Mouse (Mus musculus) cortical plate, adult 2 months (tissue): Measurements from ENCODE around the gene Plekhh2.

Experiments used
- CTCF ChIP-seq: fragments of 200-500 bp; IDR thresholded peaks from 2 replicates; pipeline ENCODE4 v1.5.1; 2011; ENCODE audit warnings: mild to moderate bottlenecking, control low read depth, low read length; ENCODE audit not compliant: insufficient read depth; ENCODE audit errors: extremely low read depth
- POLR2A ChIP-seq: fragments of 200-500 bp; IDR thresholded peaks from 2 replicates; pipeline ENCODE4 v1.6.1; 2011; ENCODE audit warnings: mild to moderate bottlenecking, low read length, control low read depth; ENCODE audit not compliant: insufficient read depth; ENCODE audit errors: extremely low read depth

DNA sequence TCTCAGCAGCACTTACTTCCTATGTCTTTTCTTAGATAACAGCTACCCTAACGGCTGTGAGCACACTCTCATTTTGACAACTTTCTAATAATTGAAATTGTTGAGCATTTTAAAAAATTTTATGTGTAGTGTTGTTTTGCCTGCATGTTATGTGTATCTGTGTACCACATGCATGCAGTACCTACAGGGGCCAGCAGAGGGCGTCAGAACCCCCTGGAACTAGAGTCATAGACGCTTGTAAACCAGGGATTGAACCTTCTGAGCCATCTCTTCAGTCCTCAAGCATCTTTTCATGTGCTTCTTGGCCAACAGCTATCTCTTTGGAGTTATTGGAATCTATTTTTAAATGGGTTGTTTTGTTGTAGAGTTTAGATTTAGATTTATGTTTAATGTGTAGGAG lies 130.2 kb downstream of the Plekhh2 start:
- TF ChIP-seq CTCF: peak; percentile 62
- no peak for TF ChIP-seq POLR2A
